Mouse (Mus musculus) stomach, embryonic 16.5 days (tissue): ENCODE data around the gene Lonrf2. TPM values are rescaled to one million over a fixed set of nuclear protein-coding genes. Genes with fewer than 3 reads are reported as not detected.

Experiments
- polyA plus RNA-seq: library from polyadenylated mRNA; unstranded; fragments of >200 nt; fragmentation: Nextera tagmentation; extraction: Ambion mirVana; gene quantifications from 2 replicates; pipeline ENCODE4 v1.2.1, GENCODE M21; 2015

The Lonrf2 gene
- polyA plus RNA-seq, 1 experiment from 2014 or later, result 0.76 TPM

Other genes starting within 250 kb of the Lonrf2 start
- gene Aff3, start 171.8 kb downstream of the Lonrf2 start, polyA plus RNA-seq, result 3.0 and 3.3 TPM in 2 replicates
- 2.7 TPM in 2 replicates for gene Chst10, start 61.5 kb upstream of the Lonrf2 start, polyA plus RNA-seq
- not detected in 2 replicates for gene Nms, start 102.4 kb upstream of the Lonrf2 start, polyA plus RNA-seq
- gene Pdcl3, start 148.9 kb upstream of the Lonrf2 start, polyA plus RNA-seq, result 172 and 191 TPM in 2 replicates